In genomic region chr9:96350476-96350875, GRCm38 (mm10) we compare ENCODE assay signal across 9 mouse cellular contexts. TPM values are rescaled to one million over a fixed set of nuclear protein-coding genes. Genes with fewer than 3 reads are reported as not detected.
DNase-seq lines count a peak whose midpoint lies in the region; ATAC-seq and TF ChIP-seq lines count a peak whose summit lies in the region.
"Had no signal": no experiment of that assay in that cellular context is flagged by ENCODE, and none has a peak within 500 bp of the region (broad histone marks: within the 10 kb centered on the region; RNA-seq: fewer than 3 reads in every experiment).

No protein-coding gene starts in this region.

- H3K4me3 ChIP-seq in heart, embryonic 13.5 days: no peak overlapping the region
- no peak overlapping the region for H3K4me3 ChIP-seq in heart, embryonic 10.5 days
- H3K4me3 ChIP-seq in ES-Bruce4 (ENCODE audit: low read depth, low read length): no peak overlapping the region

- no peak overlapping the region for H3K9ac ChIP-seq in heart, embryonic 13.5 days
- no peak overlapping the region for H3K9ac ChIP-seq in ES-Bruce4 (ENCODE audit: low read depth, poor library complexity, severe bottlenecking)
- H3K9ac ChIP-seq: liver, postnatal 0 days had no signal

- peak overlapping the region; percentile 24 for H3K27ac ChIP-seq in heart, embryonic 13.5 days (replicated peaks)
- no peak overlapping the region for H3K27ac ChIP-seq in heart, embryonic 10.5 days
- H3K27ac ChIP-seq in ES-Bruce4 (ENCODE audit: insufficient read depth, low read length): peak overlapping the region; percentile 73

- peaks cover 41% of the 10 kb centered on the region for H3K4me1 ChIP-seq in heart, embryonic 13.5 days
- peaks cover 28% of the 10 kb centered on the region for H3K4me1 ChIP-seq in heart, embryonic 10.5 days
- H3K4me1 ChIP-seq in ES-Bruce4 (ENCODE audit: control insufficient read depth, insufficient read depth, low read length): peaks cover 2% of the 10 kb centered on the region

- no peak overlapping the region for H3K4me2 ChIP-seq in heart, embryonic 13.5 days

- no peak for TF ChIP-seq EP300 in ES-Bruce4 (IDR thresholded peaks at IDR 0.05; ENCODE audit: insufficient read depth, low read depth, low read length)

- DNase-seq in heart, embryonic 10.5 days (ENCODE audit: low spot score): no peak
- peak; percentile 42 for DNase-seq in 3T3-L1 (ENCODE audit: low read depth, low spot score)
- DNase-seq in cerebellum, adult 8-10 months: no peak
- no peak for DNase-seq in right cerebral cortex, postnatal 25 days
- no peak for DNase-seq in right cerebral cortex, adult 18-20 months

- TF ChIP-seq POLR2A in ES-Bruce4 (IDR thresholded peaks at IDR 0.05; ENCODE audit: insufficient read depth, low read length): no peak

- WGBS in heart, embryonic 13.5 days: 61% methylated on average over 3 of the region's 3 CpGs
- 59% methylated on average over 3 of the region's 3 CpGs for WGBS in heart, embryonic 10.5 days

- H3K36me3 ChIP-seq in heart, embryonic 13.5 days: peaks cover 16% of the 10 kb centered on the region
- H3K36me3 ChIP-seq in heart, embryonic 10.5 days: peaks cover 13% of the 10 kb centered on the region; the same call in 1 of the 2 replicates
- peaks cover 4% of the 10 kb centered on the region; the same call in 1 of the 2 replicates for H3K36me3 ChIP-seq in ES-Bruce4 (ENCODE audit: control insufficient read depth, insufficient read depth, low read length, poor library complexity, severe bottlenecking)

- H3K27me3 ChIP-seq in heart, embryonic 13.5 days (replicated peaks): no peaks in the 10 kb centered on the region
- no peaks in the 10 kb centered on the region for H3K27me3 ChIP-seq in heart, embryonic 10.5 days (ENCODE audit: insufficient read depth, poor library complexity, severe bottlenecking)
- no peaks in the 10 kb centered on the region for H3K27me3 ChIP-seq in ES-Bruce4 (ENCODE audit: control insufficient read depth, insufficient read depth, low read length, poor library complexity, severe bottlenecking)

- no peak for ATAC-seq in heart, embryonic 13.5 days (ENCODE audit: extremely low read depth, insufficient number of reproducible peaks, low FRiP score, low TSS enrichment)
- 0 out of 2 replicates have a peak, but pooled peaks have one; percentile 17 for ATAC-seq in neutrophil, adult 5-6 weeks (ENCODE audit: extremely low read depth, insufficient number of reproducible peaks, low FRiP score, poor library complexity, severe bottlenecking)

- no peaks in the 10 kb centered on the region for H3K9me3 ChIP-seq in heart, embryonic 13.5 days
- H3K9me3 ChIP-seq in heart, embryonic 10.5 days: no peaks in the 10 kb centered on the region
- no peaks in the 10 kb centered on the region for H3K9me3 ChIP-seq in ES-Bruce4 (replicated peaks; ENCODE audit: control insufficient read depth, insufficient read depth, low read length, poor library complexity, severe bottlenecking)

- no peak for TF ChIP-seq CTCF in ES-Bruce4 (IDR thresholded peaks at IDR 0.05; ENCODE audit: low read depth, low read length)

RNA-seq across cellular contexts. Expression of gene Atp1b3, which starts 13.8 kb away (rescaled TPM):
- 130 and 141 TPM in 2 replicates for polyA plus RNA-seq in heart, embryonic 13.5 days (2015; fragmentation: Nextera tagmentation; extraction: Ambion mirVana)
- 163 TPM in 2 replicates for polyA plus RNA-seq in heart, embryonic 10.5 days (2016; fragmentation: Nextera tagmentation; extraction: Ambion mirVana)
- 133 and 146 TPM in 2 replicates for polyA plus RNA-seq in ES-Bruce4 (2011; ENCODE audit: insufficient read depth, insufficient read length, low read depth, missing spikeins)
- total RNA-seq in neutrophil, adult 5-6 weeks (2017): 149 and 162 TPM in 2 replicates
